Mouse (Mus musculus) liver, adult 2 months (tissue): ENCODE data around the gene Dgkb. TPM values are rescaled to one million over a fixed set of nuclear protein-coding genes. Genes with fewer than 3 reads are reported as not detected.

Experiments used
- DNase-seq: peaks from one replicate; pipeline ENCODE4 v3.0.0-alpha.2; 2011; ENCODE audit warnings: low read depth, low spot score; ENCODE audit errors: extremely low read depth
- H3K27ac ChIP-seq: fragments of 200-500 bp; replicated peaks from 2 replicates; pipeline ENCODE4 v1.5.1; 2012; ENCODE audit warnings: low read depth, mild to moderate bottlenecking, control low read depth, inconsistent platforms, low read length; ENCODE audit not compliant: insufficient read depth
- H3K27me3 ChIP-seq: fragments of 200-500 bp; 2 replicates; pipeline ENCODE4 v1.6.1; 2012; ENCODE audit warnings: mild to moderate bottlenecking, moderate library complexity, low read length, inconsistent platforms; ENCODE audit not compliant: control insufficient read depth, insufficient read depth
- H3K36me3 ChIP-seq: fragments of 200-500 bp; 2 replicates; pipeline ENCODE4 v1.6.1; 2012; ENCODE audit warnings: low read length, inconsistent platforms; ENCODE audit not compliant: control insufficient read depth, insufficient read depth
- H3K4me1 ChIP-seq: fragments of 200-500 bp; 2 replicates; pipeline ENCODE4 v1.6.1; 2011; ENCODE audit warnings: low read length; ENCODE audit not compliant: control insufficient read depth, insufficient read depth
- H3K4me3 ChIP-seq: fragments of 200-500 bp; 2 replicates; pipeline ENCODE4 v1.5.1; 2011; ENCODE audit warnings: low read depth, mild to moderate bottlenecking, control low read depth, low read length, moderate library complexity; ENCODE audit not compliant: insufficient read depth
- H3K79me2 ChIP-seq: fragments of 200-500 bp; 2 replicates; pipeline ENCODE4 v1.6.1; 2012; ENCODE audit warnings: inconsistent platforms, mild to moderate bottlenecking, low read length, moderate library complexity; ENCODE audit not compliant: control insufficient read depth, insufficient read depth
- H3K9ac ChIP-seq: fragments of 200-500 bp; 2 replicates; pipeline ENCODE4 v1.6.1; 2012; ENCODE audit warnings: low read depth, mild to moderate bottlenecking, control low read depth, inconsistent platforms, low read length
- CTCF ChIP-seq: fragments of 200-500 bp; IDR thresholded peaks from 2 replicates; pipeline ENCODE4 v1.5.1; 2011; ENCODE audit warnings: low read depth, low read length, control low read depth
- POLR2A ChIP-seq: fragments of 200-500 bp; IDR thresholded peaks from 2 replicates; pipeline ENCODE4 v1.6.1; 2011; ENCODE audit warnings: low read length, control low read depth; ENCODE audit not compliant: insufficient read depth; ENCODE audit errors: extremely low read depth
- WGBS: fragments of 180-500 bp; shearing (Covaris S2); methylation state at CpG from one replicate; pipeline ENCODE4 v1.1.7; 2018; 5-methylcytosine and 5-hydroxymethylcytosine counted together
- polyA plus RNA-seq: library from polyadenylated mRNA; depleted of rRNA; stranded (reverse); fragments of >200 nt; gene quantifications from 2 replicates; pipeline ENCODE4 v1.2.3, GENCODE M21; 2012
- total RNA-seq: library from RNA; depleted of rRNA; stranded (reverse); fragments of >200 nt; gene quantifications from 2 replicates; pipeline ENCODE4 v1.2.3, GENCODE M21; 2014

Gene Dgkb
- total and polyA plus RNA-seq, 2 experiments, result under 0.01 to 0.04 TPM

- WGBS, result 67% methylated on average over 2 of the region's 2 CpGs
- no peak for DNase-seq
- no peaks in the 10 kb centered on the region for H3K79me2 ChIP-seq
- TF ChIP-seq POLR2A, result no peak
- TF ChIP-seq CTCF, result no peak
- H3K9ac ChIP-seq, result no peak overlapping the region
- no peak overlapping the region for H3K27ac ChIP-seq
- H3K36me3 ChIP-seq, result no peaks in the 10 kb centered on the region
- H3K4me3 ChIP-seq, result no peak overlapping the region
- H3K27me3 ChIP-seq, result no peaks in the 10 kb centered on the region
- no peaks in the 10 kb centered on the region for H3K4me1 ChIP-seq
These were observed 161.1 kb downstream of the Dgkb start for GRCm38 (mm10) chr12:37978498-37979187.

GRCm38 (mm10) chr12:37985352-37985751 is 167.8 kb downstream of the Dgkb start:
- Histone ChIP-seq H3K27ac (no peak overlapping the region), H3K79me2 (no peaks in the 10 kb centered on the region), H3K4me3 (no peak overlapping the region), H3K36me3 (no peaks in the 10 kb centered on the region), H3K27me3 (no peaks in the 10 kb centered on the region), H3K9ac (no peak overlapping the region), H3K4me1 (no peaks in the 10 kb centered on the region)
- DNase-seq, result no peak
- WGBS, result 58% methylated on average over 1 of the region's 1 CpGs
- TF ChIP-seq CTCF (no peak), POLR2A (no peak)

- TF ChIP-seq CTCF (no peak), POLR2A (no peak)
- Histone ChIP-seq H3K36me3 (no peaks in the 10 kb centered on the region), H3K4me1 (no peaks in the 10 kb centered on the region), H3K27ac (no peak overlapping the region), H3K79me2 (no peaks in the 10 kb centered on the region), H3K9ac (no peak overlapping the region), H3K27me3 (no peaks in the 10 kb centered on the region), H3K4me3 (no peak overlapping the region)
- WGBS, result 72% methylated on average over 1 of the region's 1 CpGs
- no peak for DNase-seq
These were observed 170.6 kb downstream of the Dgkb start for GRCm38 (mm10) chr12:37988066-37988591.

GRCm38 (mm10) chr12:37993221-37993620 is 175.7 kb downstream of the Dgkb start:
- Histone ChIP-seq H3K27me3 (no peaks in the 10 kb centered on the region), H3K9ac (no peak overlapping the region), H3K4me3 (no peak overlapping the region), H3K27ac (no peak overlapping the region), H3K36me3 (no peaks in the 10 kb centered on the region), H3K79me2 (no peaks in the 10 kb centered on the region), H3K4me1 (no peaks in the 10 kb centered on the region)
- no peak for DNase-seq
- no peak for TF ChIP-seq CTCF
- no peak for TF ChIP-seq POLR2A
- WGBS, result 76% methylated on average over 1 of the region's 1 CpGs

GRCm38 (mm10) chr12:37996417-37996946 is 179.0 kb downstream of the Dgkb start:
- no peak overlapping the region for H3K27ac ChIP-seq
- H3K4me1 ChIP-seq, result no peaks in the 10 kb centered on the region
- H3K27me3 ChIP-seq, result no peaks in the 10 kb centered on the region
- no peak overlapping the region for H3K9ac ChIP-seq
- H3K79me2 ChIP-seq, result no peaks in the 10 kb centered on the region
- TF ChIP-seq CTCF, result no peak
- no peak for TF ChIP-seq POLR2A
- H3K36me3 ChIP-seq, result no peaks in the 10 kb centered on the region
- DNase-seq, result no peak
- H3K4me3 ChIP-seq, result no peak overlapping the region
- WGBS, result 80% methylated on average over 6 of the region's 6 CpGs

GRCm38 (mm10) chr12:38017674-38018073 is 200.1 kb downstream of the Dgkb start:
- H3K4me1 ChIP-seq, result no peaks in the 10 kb centered on the region
- H3K9ac ChIP-seq, result no peak overlapping the region
- DNase-seq, result no peak
- H3K27ac ChIP-seq, result no peak overlapping the region
- WGBS, result 71% methylated on average over 4 of the region's 4 CpGs
- no peak for TF ChIP-seq POLR2A
- no peak for TF ChIP-seq CTCF
- no peaks in the 10 kb centered on the region for H3K36me3 ChIP-seq
- H3K4me3 ChIP-seq, result no peak overlapping the region
- H3K79me2 ChIP-seq, result no peaks in the 10 kb centered on the region
- no peaks in the 10 kb centered on the region for H3K27me3 ChIP-seq
